Mouse (Mus musculus) myocyte (in vitro differentiated cells): ENCODE data around the gene Ccdc85b. TPM values are rescaled to one million over a fixed set of nuclear protein-coding genes. Genes with fewer than 3 reads are reported as not detected.

Experiments
- H3K27me3 ChIP-seq: one replicate; pipeline ENCODE4 v1.6.1; 2011; ENCODE audit not compliant: control insufficient read depth, insufficient read depth, insufficient read length
- H3K36me3 ChIP-seq: one replicate; pipeline ENCODE4 v1.6.1; 2011; ENCODE audit not compliant: control insufficient read depth, insufficient read depth
- H3K4me2 ChIP-seq: one replicate; pipeline ENCODE4 v1.6.1; 2011; ENCODE audit warnings: low read depth, control low read depth
- H3K4me3 ChIP-seq: one replicate; pipeline ENCODE4 v1.5.1; 2011; ENCODE audit warnings: mild to moderate bottlenecking, control low read depth, moderate library complexity
- H3K79me2 ChIP-seq: one replicate; pipeline ENCODE4 v1.6.1; 2011; ENCODE audit not compliant: control insufficient read depth, insufficient read depth
- H3ac ChIP-seq: one replicate; pipeline ENCODE4 v1.6.1; 2011; ENCODE audit not compliant: control insufficient read depth, insufficient read length
- CEBPB ChIP-seq: IDR thresholded peaks from 2 replicates; pipeline ENCODE4 v1.6.1; 2011; ENCODE audit warnings: mild to moderate bottlenecking, moderate library complexity; ENCODE audit not compliant: poor library complexity, insufficient read depth, severe bottlenecking
- E2F4 ChIP-seq: IDR thresholded peaks from one replicate; pipeline ENCODE4 v1.6.1; 2011; ENCODE audit warnings: mild to moderate bottlenecking, control low read depth, moderate library complexity; ENCODE audit not compliant: insufficient read depth
- MAX ChIP-seq: IDR thresholded peaks from one replicate; pipeline ENCODE4 v1.6.1; 2011; ENCODE audit warnings: low read depth, mild to moderate bottlenecking, control low read depth
- MYOD1 ChIP-seq, 3 experiments: IDR thresholded peaks; one replicate each; pipeline ENCODE4 v1.6.1; 2011; ENCODE audit warnings: control low read depth in 2 of 3, low read depth in 2 of 3, mild to moderate bottlenecking in 2 of 3, moderate library complexity in 1 of 3; ENCODE audit not compliant: insufficient read length in 2 of 3, control insufficient read depth in 1 of 3
- MYOG ChIP-seq, 3 experiments: IDR thresholded peaks; one replicate each; pipeline ENCODE4 v1.6.1; 2011; ENCODE audit warnings: control low read depth in 2 of 3, low read depth in 2 of 3, mild to moderate bottlenecking in 2 of 3; ENCODE audit not compliant: insufficient read length in 2 of 3, control insufficient read depth in 1 of 3, insufficient read depth in 1 of 3
- POLR2A ChIP-seq: IDR thresholded peaks from one replicate; pipeline ENCODE4 v1.6.1; 2011; ENCODE audit warnings: low read depth, mild to moderate bottlenecking, control low read depth, moderate library complexity; ENCODE audit not compliant: insufficient read length
- POLR2AphosphoS2 ChIP-seq: IDR thresholded peaks from one replicate; pipeline ENCODE4 v1.6.1; 2011; ENCODE audit warnings: low read depth, control low read depth; ENCODE audit not compliant: insufficient read length
- REST ChIP-seq: IDR thresholded peaks from one replicate; pipeline ENCODE4 v1.6.1; 2011; ENCODE audit warnings: mild to moderate bottlenecking, control low read depth, moderate library complexity; ENCODE audit not compliant: insufficient read depth, insufficient read length
- SRF ChIP-seq: IDR thresholded peaks from one replicate; pipeline ENCODE4 v1.6.1; 2011; ENCODE audit warnings: low read depth; ENCODE audit not compliant: control insufficient read depth, insufficient read length
- TCF12 ChIP-seq: IDR thresholded peaks from one replicate; pipeline ENCODE4 v1.6.1; 2011; ENCODE audit warnings: mild to moderate bottlenecking, control low read depth; ENCODE audit not compliant: poor library complexity, insufficient read depth, severe bottlenecking
- TCF3 ChIP-seq: IDR thresholded peaks from one replicate; pipeline ENCODE4 v1.6.1; 2011; ENCODE audit warnings: low read depth, control low read depth; ENCODE audit not compliant: insufficient read length
- USF1 ChIP-seq: IDR thresholded peaks from one replicate; pipeline ENCODE4 v1.6.1; 2011; ENCODE audit warnings: low read depth, mild to moderate bottlenecking, control low read depth, moderate library complexity
- polyA plus RNA-seq: library from polyadenylated mRNA; unstranded; fragments of >200 nt; fragmentation: generic; extraction: Trizol; gene quantifications from one replicate; pipeline ENCODE4 v1.2.1, GENCODE M21; 2012; ENCODE audit warnings: missing spikeins

Gene Ccdc85b
- polyA plus RNA-seq, 1 experiment, result 10.7 TPM

- Histone ChIP-seq H3K4me3 (peak overlapping the region; percentile 68), H3K4me2 (peak overlapping the region; percentile 98), H3K79me2 (peaks cover 31% of the 10 kb centered on the region), H3ac (peak overlapping the region; percentile 83), H3K36me3 (peaks cover 12% of the 10 kb centered on the region), H3K27me3 (no peaks in the 10 kb centered on the region)
- TF ChIP-seq SRF (no peak), MAX (no peak), USF1 (no peak), TCF3 (no peak), TCF12 (no peak), MYOD1 (IDR thresholded peaks at IDR 0.05; ENCODE audit: control insufficient read depth in 1 of 3, insufficient read length in 2 of 3, low read depth in 2 of 3) (no peak), CEBPB (no peak), MYOG (IDR thresholded peaks at IDR 0.05; ENCODE audit: control insufficient read depth in 1 of 3, insufficient read depth in 1 of 3, insufficient read length in 2 of 3, low read depth in 2 of 3) (no peak), REST (no peak), POLR2AphosphoS2 (no peak), POLR2A (no peak), E2F4 (no peak)
Observed at GRCm38 (mm10) chr19:5425906-5426565, 31.7 kb downstream of the Ccdc85b start.

DNA sequence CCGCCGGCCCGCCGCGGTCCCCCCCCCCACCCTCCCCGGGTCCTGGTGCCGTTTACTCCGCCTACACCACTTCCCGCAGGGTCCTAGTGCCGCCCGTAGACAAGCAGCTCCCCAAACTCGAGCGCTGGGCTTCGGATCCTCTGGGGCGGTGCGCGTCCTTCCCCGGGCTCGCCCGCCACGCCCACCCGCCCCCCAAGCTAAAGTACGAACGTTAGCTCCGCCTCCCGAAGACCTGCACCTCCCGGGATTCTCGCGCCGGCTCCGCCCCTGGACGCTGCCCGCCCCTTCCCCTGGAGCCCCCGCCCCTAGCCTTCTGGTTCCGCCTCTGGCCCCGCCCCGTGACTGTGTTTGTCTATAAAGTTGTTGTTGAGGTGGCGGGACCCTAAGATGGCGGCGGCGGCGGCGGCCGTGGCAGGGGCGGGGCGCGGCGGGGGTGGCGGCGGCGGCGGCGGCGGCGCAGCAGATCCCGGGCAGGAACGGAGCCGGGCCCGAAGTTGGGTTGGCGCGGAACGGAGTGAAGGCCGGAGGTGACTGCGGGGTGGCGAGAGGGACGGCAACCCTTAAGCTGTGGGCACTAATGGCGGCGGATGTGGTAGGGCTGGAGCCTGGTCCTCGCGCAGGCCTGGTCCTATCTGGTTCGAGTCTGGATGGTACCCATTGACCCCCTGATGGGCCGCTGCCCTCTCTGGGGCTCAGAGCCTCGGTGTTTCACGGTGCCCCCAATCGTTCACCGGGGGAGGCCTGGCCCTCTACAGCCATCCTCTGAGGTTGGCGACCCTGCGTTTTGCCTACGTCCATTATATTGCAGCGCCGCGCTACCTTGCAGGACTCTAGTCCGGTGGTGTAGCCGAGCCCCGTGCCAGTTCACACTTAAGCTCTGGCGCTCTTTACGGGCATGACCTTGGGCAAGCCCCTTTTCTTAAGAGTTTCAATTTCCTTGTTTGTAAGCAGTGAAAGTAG is 32.6 kb downstream of the Ccdc85b start, which contains the start of the genes Drap1 and AI837181:
Gene Drap1 (minus strand): TSS at position 198 of the 960 bp plus-strand sequence.
Gene AI837181 (plus strand): TSS at position 363 of the 960 bp plus-strand sequence.
- Histone ChIP-seq H3K79me2 (peaks cover 31% of the 10 kb centered on the region), H3K27me3 (no peaks in the 10 kb centered on the region), H3K4me2 (peak within 1 kb of the TSS; percentile 98), H3ac (peak within 1 kb of the TSS; percentile 83), H3K4me3 (peak within 1 kb of the TSS; percentile 68), H3K36me3 (peaks cover 18% of the 10 kb centered on the region)
- TF ChIP-seq CEBPB (no peak), POLR2A (peak; percentile 64)

- Histone ChIP-seq H3ac (peak overlapping the region; percentile 83), H3K36me3 (peaks cover 21% of the 10 kb centered on the region), H3K79me2 (peaks cover 31% of the 10 kb centered on the region), H3K27me3 (no peaks in the 10 kb centered on the region), H3K4me2 (peak overlapping the region; percentile 94), H3K4me3 (peak overlapping the region; percentile 68)
- TF ChIP-seq CEBPB (no peak), MYOG (IDR thresholded peaks at IDR 0.05; ENCODE audit: control insufficient read depth in 1 of 3, insufficient read depth in 1 of 3, insufficient read length in 2 of 3, low read depth in 2 of 3) (no peak), POLR2A (peak; percentile 39), TCF12 (no peak), MYOD1 (IDR thresholded peaks at IDR 0.05; ENCODE audit: control insufficient read depth in 1 of 3, insufficient read length in 2 of 3, low read depth in 2 of 3) (peak in 1 of 3 experiments; percentile 26), POLR2AphosphoS2 (peak; percentile 4)
Observed at GRCm38 (mm10) chr19:5424092-5424781, 33.5 kb downstream of the Ccdc85b start.

GRCm38 (mm10) chr19:5423561-5423960 is 34.1 kb downstream of the Ccdc85b start:
- Histone ChIP-seq H3K4me2 (peak overlapping the region; percentile 94), H3K27me3 (no peaks in the 10 kb centered on the region), H3ac (peak overlapping the region; percentile 83), H3K36me3 (peaks cover 21% of the 10 kb centered on the region), H3K4me3 (peak overlapping the region; percentile 68), H3K79me2 (peaks cover 31% of the 10 kb centered on the region)
- TF ChIP-seq POLR2AphosphoS2 (no peak), CEBPB (no peak), MYOD1 (IDR thresholded peaks at IDR 0.05; ENCODE audit: control insufficient read depth in 1 of 3, insufficient read length in 2 of 3, low read depth in 2 of 3) (no peak), MYOG (IDR thresholded peaks at IDR 0.05; ENCODE audit: control insufficient read depth in 1 of 3, insufficient read depth in 1 of 3, insufficient read length in 2 of 3, low read depth in 2 of 3) (no peak), POLR2A (no peak), SRF (no peak), REST (no peak), USF1 (no peak), MAX (no peak), TCF12 (no peak), E2F4 (no peak), TCF3 (no peak)
